20 mouse cellular contexts compared by ENCODE assay signal in genomic region chr17:87104276-87104675, GRCm38 (mm10). TPM values are rescaled to one million over a fixed set of nuclear protein-coding genes. Genes with fewer than 3 reads are reported as not detected.
DNase-seq lines count a peak whose midpoint lies in the region; ATAC-seq lines count a peak whose summit lies in the region.
"Had no signal": no experiment of that assay in that cellular context is flagged by ENCODE, and none has a peak within 500 bp of the region (broad histone marks: within the 10 kb centered on the region; RNA-seq: fewer than 3 reads in every experiment).

No protein-coding gene starts in this region.

- no peaks in the 10 kb centered on the region for H3K36me3 ChIP-seq in megakaryocyte, embryonic 14.5 days (replicated peaks; ENCODE audit: low read length)
- H3K36me3 ChIP-seq: embryonic facial prominence, embryonic 12.5 days; forebrain, embryonic 15.5 days; heart, embryonic 10.5 days; hindbrain, embryonic 13.5 days had no signal

- peak; percentile 33 for DNase-seq in cerebellum, adult 11 months
- DNase-seq in cerebellum, postnatal 14 days, result peak; percentile 49 to 61
- no peak for DNase-seq in right cerebral cortex, adult 2 months (ENCODE audit: low spot score in 2 of 2)
- DNase-seq in gastrocnemius, postnatal 25 days, result no peak
- DNase-seq: adrenal gland, postnatal 36 days; embryo, embryonic 11 days; heart, adult 18-20 months; heart, postnatal 10 days; heart, postnatal 4 days; kidney, adult 11 months had no signal

- H3K4me3 ChIP-seq in megakaryocyte, embryonic 14.5 days (replicated peaks), result peak overlapping the region; percentile 17
- H3K4me3 ChIP-seq: embryonic facial prominence, embryonic 12.5 days; forebrain, embryonic 15.5 days; heart, embryonic 10.5 days; hindbrain, embryonic 13.5 days had no signal

- H3K9me3 ChIP-seq in megakaryocyte, embryonic 14.5 days, result peaks cover 7% of the 10 kb centered on the region; the same call in 1 of the 2 replicates
- H3K9me3 ChIP-seq: embryonic facial prominence, embryonic 12.5 days; forebrain, embryonic 15.5 days; heart, embryonic 10.5 days; hindbrain, embryonic 13.5 days had no signal

- no peak for ATAC-seq in cerebellum, adult (ENCODE audit: insufficient number of reproducible peaks, low FRiP score, low TSS enrichment)
- no peak for ATAC-seq in megakaryocyte, adult 5-6 weeks (ENCODE audit: poor library complexity, severe bottlenecking)
- ATAC-seq: activated CD4-positive, CD25-positive, alpha-beta regulatory T cell, adult 4 months; forebrain, embryonic 15.5 days; hindbrain, postnatal 0 days; Patski had no signal

- H3K4me1 ChIP-seq in megakaryocyte, embryonic 14.5 days, result peaks cover 53% of the 10 kb centered on the region

- H3K27me3 ChIP-seq in megakaryocyte, embryonic 14.5 days (replicated peaks), result peaks cover 7% of the 10 kb centered on the region
- H3K27me3 ChIP-seq: embryonic facial prominence, embryonic 12.5 days; forebrain, embryonic 15.5 days; hindbrain, embryonic 13.5 days; Patski had no signal

RNA-seq across cellular contexts. Expression of gene Socs5, which starts 3.2 kb away (rescaled TPM):
- 5.0 and 6.6 TPM in 2 replicates for polyA plus RNA-seq in megakaryocyte, embryonic 14.5 days (2012; ENCODE audit: insufficient read depth, low replicate concordance)
- total RNA-seq in megakaryocyte, adult 5-6 weeks (2015), result 1.8 and 3.0 TPM in 2 replicates
- 1.2 TPM in 2 replicates for total RNA-seq in megakaryocyte, adult 5-6 weeks (2017)
- total RNA-seq in gastrocnemius, postnatal 25 days (2021), result 10 to 100 TPM in 1 of 2 experiments, 1 to 10 TPM in 1; 9.1 to 11.5 TPM

Comparison
In these comparisons a context has a peak if more than half of its experiments do, and no peak if none do; other contexts are left out.
1. DNase-seq: peak in cerebellum, adult 11 months (single experiment) and cerebellum, postnatal 14 days (2 of 2); none in right cerebral cortex, adult 2 months (0 of 2) and gastrocnemius, postnatal 25 days (single experiment).